Mouse (Mus musculus): ENCODE measurements around the gene Gtdc1.

The Gtdc1 gene

GRCm38 (mm10) chr2:44594276-44594675 lies 333.2 kb downstream of the Gtdc1 start:
- in situ Hi-C loops (cut with MboI, MseI), result no loop called here

GRCm38 (mm10) chr2:44590881-44591280 lies 336.6 kb downstream of the Gtdc1 start:
- in situ Hi-C loops (cut with MboI, MseI), result no loop called here

DNA sequence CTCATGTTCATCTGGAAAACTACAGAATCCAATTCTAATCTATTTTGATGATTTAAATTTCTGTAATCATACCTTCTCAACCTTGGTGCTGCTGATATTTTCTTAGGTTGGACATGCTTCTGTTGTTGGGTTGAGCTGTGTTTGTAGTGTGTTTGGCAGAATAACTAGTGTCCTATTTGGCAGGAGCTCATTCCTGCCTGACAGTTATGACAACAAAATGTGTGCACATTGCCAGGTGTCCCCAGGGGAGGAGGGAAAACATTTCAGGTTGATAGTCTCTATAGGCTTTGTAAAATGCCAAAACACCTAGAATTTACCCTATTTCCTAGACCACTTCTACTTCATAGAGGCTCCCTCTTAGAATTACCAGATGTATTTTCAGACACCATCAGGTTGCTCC lies 343.4 kb downstream of the Gtdc1 start:
- in situ Hi-C loops (cut with MboI, MseI), result no loop called here

DNA sequence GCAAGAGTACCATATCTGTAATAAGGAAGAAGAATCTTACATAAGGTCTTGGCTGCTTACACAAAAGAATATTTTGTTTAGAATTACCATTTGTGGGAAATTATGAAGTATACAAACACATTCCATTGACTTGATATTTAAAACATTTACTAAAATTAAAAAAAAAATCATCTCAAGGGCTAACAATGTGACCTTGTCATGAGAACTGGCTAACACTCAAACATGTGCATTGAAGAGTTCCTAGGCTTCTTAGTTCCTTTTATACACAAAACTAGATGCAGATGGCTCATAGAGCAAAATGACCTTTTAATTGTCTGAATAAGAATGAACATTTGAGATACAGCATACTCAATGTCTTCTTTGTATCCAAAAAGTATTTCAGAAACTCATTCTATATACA lies 344.0 kb downstream of the Gtdc1 start:
- in situ Hi-C loops (cut with MboI, MseI), result no loop called here

DNA sequence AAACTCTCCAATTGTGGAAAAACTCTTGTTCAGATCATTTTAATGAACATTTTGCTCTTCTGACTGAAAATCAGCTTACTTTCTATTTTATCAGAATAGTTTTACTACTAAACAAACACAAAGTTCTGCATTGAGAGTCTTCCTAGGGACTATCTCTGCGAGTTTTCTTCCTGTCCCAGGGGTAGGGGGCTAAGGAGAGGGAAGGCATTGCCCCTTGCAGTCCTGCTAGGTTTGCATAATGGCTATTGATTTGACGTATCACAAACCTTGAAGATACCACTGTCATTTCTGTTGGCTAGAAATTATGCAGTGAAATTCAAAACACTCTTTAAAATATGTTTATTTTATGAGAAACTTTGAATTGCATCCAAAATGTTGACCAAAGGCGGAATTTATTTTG lies 355.6 kb downstream of the Gtdc1 start:
- in situ Hi-C loops (cut with MboI, MseI), result loop anchor here (25.0 kb wide), 1 partner anchor 860 kb away; no protein-coding TSS in a partner anchor

GRCm38 (mm10) chr2:44571156-44571555 lies 356.3 kb downstream of the Gtdc1 start:
- in situ Hi-C loops (cut with MboI, MseI), result loop anchor here (25.0 kb wide), 1 partner anchor 859 kb away; no protein-coding TSS in a partner anchor

DNA sequence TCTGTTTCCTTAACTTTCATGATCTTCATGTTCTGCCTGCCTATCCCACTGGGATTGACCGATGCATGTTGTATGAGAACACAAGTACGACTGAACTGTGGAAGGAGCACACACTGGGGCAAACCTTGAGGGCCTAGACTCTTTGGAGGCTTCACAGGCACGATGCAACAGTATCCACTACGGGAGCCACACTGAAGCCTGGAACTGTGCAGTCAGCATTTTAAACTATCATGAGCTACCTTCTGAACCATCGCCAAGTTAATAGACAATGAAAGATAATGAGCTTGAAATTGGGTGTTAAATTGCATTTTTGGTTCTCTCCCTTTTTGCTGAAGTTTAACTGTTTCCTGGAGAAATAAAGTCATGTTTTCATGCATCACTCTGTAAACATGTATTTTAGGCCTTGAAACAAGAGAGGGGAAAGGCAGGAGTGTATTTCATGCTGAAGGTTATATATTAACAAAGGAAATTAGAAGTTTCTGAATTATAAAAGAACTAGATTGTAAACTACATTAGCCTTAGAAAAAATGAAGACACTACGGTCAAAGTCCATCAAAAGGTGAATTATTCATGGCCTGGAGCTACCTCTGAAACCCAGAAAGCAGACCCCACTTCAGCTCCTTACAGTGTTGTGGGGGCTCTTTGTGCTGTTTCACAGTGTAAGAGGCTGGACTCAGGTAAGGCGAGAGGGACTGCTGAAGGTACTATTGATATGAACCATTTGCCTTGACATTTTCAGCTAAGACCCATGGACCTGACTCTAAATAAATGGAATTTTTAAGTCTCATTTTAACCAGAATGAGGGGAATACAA lies 358.1 kb downstream of the Gtdc1 start:
- in situ Hi-C loops (cut with MboI, MseI), result loop anchor here (25.0 kb wide), 1 partner anchor 857 kb away; no protein-coding TSS in a partner anchor

DNA sequence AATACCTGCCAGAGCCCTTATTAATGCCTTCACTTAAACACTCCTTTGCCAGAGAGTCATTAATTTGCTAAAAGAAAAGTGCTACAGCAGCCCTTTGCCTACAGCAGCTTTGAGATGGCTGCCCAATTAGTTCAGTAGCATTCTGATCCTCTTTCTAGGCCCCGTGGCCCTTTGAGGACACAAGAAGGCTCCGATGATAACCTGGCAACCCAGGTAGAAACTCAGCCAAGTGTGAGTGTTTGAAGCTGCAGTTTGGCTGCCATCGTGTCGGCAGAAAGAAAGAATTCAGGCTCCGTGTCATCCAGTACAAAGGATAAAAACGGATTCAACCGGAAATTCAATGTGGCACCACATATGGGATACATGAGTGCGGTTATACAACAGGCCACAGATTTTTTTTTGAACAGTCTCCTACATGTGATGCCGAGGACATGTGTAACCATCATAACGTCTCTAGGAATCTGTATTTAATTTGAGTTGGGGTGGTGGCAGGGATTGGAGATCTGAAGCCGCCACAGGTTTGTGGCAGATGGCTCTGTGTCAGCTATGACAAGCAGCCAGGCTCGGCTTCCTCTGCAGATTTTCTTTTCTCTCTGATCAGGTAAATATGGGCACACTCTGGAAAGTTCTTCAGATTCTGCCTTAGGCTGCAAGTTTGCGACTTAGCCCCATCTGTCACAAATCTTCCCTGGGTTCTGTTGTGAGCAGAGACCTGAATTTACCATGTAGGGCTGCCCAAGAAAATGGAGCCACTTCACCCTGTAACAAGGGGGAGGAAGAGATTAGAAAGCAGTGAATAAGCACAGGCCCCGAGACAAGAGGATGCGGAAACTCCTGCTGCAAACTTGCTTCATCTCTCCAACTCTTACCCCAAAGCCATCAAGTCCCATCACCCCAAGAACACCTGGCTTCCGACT lies 362.4 kb downstream of the Gtdc1 start:
- in situ Hi-C loops (cut with MboI, MseI), result loop anchor here (25.0 kb wide), 1 partner anchor 853 kb away; no protein-coding TSS in a partner anchor

DNA sequence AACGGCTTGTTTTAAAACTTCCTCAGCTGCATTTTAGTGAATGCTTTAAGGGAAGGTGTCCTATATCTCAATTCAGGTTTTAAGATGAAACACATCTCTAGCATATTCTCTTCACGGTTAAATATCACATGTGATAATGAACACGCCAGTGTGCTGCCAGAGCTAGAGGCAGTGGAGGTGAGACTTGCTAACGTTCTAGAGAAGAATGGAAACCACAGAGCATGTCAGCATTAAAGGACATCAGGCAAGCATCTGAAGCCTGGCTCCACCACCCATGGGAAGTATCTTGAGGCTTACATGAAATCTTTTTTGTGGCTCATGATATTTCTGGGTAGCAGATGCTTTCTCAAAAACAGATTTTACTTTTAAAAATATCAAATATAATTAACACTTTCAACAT lies 365.7 kb downstream of the Gtdc1 start:
- in situ Hi-C loops (cut with MboI, MseI), result loop anchor here (25.0 kb wide), 1 partner anchor 849 kb away; no protein-coding TSS in a partner anchor

DNA sequence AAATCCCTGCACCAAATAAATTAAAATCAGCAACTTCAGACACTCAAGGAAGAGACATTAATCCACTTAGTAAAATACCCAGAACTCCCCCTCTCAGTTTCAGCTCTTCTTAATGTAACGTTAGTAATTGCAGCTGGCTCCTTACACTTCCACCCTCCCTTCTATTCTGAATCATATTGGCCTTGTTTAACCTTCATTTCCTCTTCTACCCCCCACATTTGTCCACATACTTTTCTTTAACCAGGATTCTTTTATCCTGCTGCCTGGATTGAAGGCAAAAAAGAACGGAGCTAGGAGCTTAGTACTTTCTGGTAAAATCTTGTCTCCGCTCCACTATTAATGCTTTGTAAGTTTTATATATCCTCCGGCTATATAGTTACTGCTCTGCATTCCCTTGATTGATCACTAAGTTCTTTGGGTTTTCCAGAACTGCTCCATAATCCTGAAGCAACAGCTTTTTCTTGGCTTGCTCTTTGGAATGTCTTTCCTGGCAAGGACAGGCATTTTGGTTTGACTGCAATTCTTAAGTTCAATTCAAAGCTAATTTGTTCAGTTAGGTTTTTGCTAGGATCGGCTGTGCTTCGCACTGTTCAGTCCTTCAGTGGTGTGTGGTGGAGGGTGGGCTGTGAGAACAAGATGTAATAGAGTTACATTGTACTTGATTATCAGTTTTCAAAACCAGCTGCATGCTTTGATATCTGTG lies 368.1 kb downstream of the Gtdc1 start:
- in situ Hi-C loops (cut with MboI, MseI), result loop anchor here (25.0 kb wide), 1 partner anchor 847 kb away; no protein-coding TSS in a partner anchor

GRCm38 (mm10) chr2:44557669-44558281 lies 369.7 kb downstream of the Gtdc1 start:
- in situ Hi-C loops (cut with MboI, MseI), result loop anchor here (25.0 kb wide), 1 partner anchor 845 kb away; no protein-coding TSS in a partner anchor

DNA sequence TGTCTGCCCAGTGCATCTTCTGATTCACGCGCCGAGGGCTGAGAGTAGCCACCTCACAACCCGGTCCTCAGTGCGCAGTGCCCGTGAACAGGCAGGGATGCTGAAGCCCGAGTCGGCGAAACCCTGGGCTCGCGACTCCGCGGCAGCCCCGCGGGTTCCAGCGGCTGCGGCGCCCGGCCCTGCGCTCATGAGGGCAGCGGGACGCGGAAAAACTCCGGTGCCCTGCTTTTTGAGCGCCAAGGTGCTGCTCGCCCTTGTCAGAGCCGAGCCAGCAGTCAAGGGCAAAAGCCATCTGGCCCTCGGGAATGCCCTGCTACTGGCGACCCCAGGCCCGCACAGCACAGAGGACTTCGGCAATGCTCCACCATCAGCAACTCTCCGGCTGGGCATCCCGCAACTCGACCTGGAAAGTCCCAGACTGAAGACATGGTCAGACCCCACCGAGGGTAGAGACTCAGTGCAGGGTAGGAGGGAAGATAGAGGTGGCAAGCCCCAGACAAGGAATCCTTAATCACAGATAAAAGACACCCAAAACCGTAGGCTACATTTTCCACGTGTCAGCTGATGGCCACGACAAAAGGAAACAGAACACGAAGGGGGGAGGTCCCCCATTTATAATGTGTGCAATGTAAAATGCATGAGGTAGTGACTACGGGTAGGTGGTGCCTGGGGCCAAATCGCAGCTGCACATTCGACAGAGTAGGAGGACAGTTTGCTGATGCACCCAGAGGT lies 370.4 kb downstream of the Gtdc1 start:
- in situ Hi-C loops (cut with MboI, MseI), result loop anchor here (25.0 kb wide), 1 partner anchor 845 kb away; no protein-coding TSS in a partner anchor

- in situ Hi-C loops (cut with MboI, MseI), result loop anchor here (25.0 kb wide), 1 partner anchor 842 kb away; no protein-coding TSS in a partner anchor
Measured at GRCm38 (mm10) chr2:44554716-44555115, 372.7 kb downstream of the Gtdc1 start.

- in situ Hi-C loops (cut with MboI, MseI), result no loop called here
Measured at GRCm38 (mm10) chr2:44549311-44549710, 378.1 kb downstream of the Gtdc1 start.

GRCm38 (mm10) chr2:44542775-44543174 lies 384.7 kb downstream of the Gtdc1 start:
- in situ Hi-C loops (cut with MboI, MseI), result no loop called here

GRCm38 (mm10) chr2:44541726-44542125 lies 385.7 kb downstream of the Gtdc1 start:
- in situ Hi-C loops (cut with MboI, MseI), result no loop called here

GRCm38 (mm10) chr2:44540881-44541280 lies 386.6 kb downstream of the Gtdc1 start:
- in situ Hi-C loops (cut with MboI, MseI), result no loop called here

GRCm38 (mm10) chr2:44539121-44539634 lies 388.3 kb downstream of the Gtdc1 start:
- in situ Hi-C loops (cut with MboI, MseI), result no loop called here

DNA sequence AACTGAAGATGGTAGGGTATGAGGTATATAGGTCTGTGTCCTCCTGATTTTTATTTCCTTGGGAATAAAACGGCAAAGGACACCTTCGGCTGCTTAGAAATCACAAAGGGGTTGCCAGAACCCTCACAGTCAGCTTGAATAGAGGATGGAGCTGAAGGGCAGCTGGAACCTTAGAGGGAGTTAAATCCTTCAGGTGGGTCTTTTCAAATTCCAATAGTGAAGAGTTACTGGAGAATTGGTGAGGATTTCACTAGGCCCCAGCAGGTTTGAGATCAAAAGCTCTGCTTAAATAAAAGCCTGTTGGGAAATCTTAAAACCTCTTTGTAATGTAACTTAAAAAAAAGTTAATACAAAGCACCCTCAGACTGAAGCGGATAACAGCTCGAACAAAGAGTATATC lies 389.3 kb downstream of the Gtdc1 start:
- in situ Hi-C loops (cut with MboI, MseI), result no loop called here

DNA sequence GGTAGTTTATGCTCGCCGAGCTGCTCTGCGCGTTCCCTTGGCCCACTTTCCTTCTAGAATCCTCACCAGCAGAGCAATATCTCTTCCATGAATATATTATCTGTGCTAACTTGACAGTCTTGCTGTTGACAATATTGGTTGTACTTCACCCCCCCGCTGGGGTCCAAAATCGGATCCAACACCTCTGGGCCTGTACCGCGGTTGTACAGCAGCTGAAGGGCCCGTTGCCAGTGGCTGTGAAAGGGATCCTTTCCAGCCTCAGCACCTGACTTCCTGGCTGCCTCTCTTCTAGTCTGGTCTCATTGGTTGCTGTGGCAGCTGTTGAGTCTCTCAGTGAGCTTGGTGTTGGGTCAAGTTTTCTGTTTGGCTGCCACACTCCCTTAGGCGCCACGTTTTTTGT lies 391.7 kb downstream of the Gtdc1 start:
- in situ Hi-C loops (cut with MboI, MseI), result no loop called here
